Mouse (Mus musculus) kidney, adult 18-20 months (tissue): ENCODE measurements at regions not wholly inside any gene's neighbourhood (a gene's known extent, or its start where the extent isn't known, plus 50 kb on each side); places are given as distances from the start of the nearest gene placed in this dataset.

Experiments used
- DNase-seq: peaks from one replicate; pipeline ENCODE4 v3.0.0; 2021

GRCm38 (mm10) chr13:26594313-26594712 is 175.7 kb downstream of the Hdgfl1 start:
- DNase-seq, result no peak

DNA sequence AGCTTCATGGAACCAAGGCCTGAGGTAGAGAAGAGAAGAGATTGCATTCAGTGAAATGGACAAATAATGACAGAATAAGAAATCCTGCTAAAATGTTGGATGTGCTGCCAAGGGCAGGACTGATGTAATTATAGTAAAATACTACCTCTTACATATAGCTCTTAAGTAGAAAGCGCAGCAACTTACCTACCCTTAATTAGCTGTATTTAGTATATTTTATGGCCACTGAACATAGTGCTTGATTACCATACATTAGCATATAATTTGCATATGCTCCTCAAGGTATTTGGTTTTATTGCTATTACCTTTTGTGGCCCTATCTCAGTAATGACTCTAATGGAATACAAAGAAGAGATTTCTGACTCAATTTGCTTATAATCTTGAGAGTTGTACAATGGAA is 176.2 kb downstream of the Hdgfl1 start:
- no peak for DNase-seq

DNA sequence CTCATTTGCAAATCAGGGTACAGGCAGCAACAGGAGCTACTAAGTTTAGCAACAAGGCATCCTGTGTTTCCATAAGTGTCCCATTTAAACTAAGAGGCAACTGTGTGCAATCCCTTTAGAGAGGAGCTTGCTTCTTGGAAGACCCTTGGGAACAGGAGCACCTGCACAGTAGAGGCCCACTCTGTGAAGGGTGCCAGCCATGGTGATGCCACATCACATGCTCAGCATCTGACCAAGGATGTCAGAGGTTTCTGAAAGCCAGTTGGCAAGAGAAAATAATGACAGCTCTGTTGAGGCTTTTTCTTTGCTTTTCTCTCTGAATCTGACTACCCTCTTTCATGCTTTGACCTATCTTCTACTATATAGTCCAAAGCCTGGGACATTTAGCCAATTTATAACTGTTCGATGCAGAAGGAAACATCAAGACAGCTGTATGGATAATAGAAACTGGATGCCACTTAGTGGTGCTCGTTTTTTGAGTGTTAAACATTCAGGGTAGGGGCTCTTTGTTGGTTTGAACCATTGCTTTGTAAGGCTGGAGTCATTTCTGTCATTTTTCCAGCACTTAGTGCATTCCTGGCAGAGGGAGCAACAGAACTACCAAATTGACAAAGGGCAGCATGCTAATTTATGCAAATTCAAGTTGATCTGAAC is 193.9 kb downstream of the Hdgfl1 start:
- DNase-seq, result no peak

GRCm38 (mm10) chr13:26569422-26569821 is 200.5 kb downstream of the Hdgfl1 start:
- no peak for DNase-seq

DNA sequence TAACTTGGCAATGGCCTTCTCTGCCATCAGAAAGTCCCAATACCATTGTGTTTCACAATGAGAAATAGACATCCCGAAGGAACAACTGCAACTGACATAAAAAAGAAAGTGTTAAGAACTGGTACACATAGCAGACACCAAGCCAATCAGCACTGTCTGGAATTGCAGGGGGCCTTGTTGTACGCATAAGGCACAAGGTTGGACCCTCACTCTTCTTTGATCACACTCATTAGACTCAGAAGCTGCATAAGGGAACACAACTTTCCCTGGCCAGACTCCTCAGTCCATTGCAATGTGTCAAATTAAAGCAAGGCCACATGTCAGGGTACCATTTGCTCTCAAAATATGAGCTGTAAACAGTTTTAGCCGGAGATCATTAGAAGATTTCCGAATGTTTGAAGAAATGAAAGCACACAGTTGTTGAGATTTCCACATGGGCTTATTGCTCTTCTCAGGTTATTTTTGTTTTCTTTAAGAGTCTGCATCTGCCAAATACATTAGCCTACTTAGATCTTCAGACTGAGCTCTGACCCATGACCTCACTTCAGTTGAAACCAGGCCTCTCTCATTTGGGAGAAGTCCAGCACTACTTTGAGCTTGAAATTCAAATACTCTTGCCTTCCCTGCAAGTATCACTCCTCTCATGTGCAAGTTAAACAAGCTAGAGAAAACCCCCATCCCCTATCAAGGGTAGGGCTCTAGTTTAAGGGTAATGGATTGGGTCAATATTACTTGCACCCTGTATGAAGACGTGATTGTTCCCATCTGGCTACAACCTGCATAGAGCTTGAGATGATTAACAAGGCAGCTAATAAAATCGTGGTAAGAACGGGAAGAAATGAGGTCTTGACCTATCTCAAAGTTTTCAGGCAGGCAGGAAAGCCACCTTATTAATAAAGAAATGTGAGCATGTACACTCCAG is 204.8 kb downstream of the Hdgfl1 start:
- no peak for DNase-seq

GRCm38 (mm10) chr13:26558366-26558765 is 211.6 kb downstream of the Hdgfl1 start:
- no peak for DNase-seq

DNA sequence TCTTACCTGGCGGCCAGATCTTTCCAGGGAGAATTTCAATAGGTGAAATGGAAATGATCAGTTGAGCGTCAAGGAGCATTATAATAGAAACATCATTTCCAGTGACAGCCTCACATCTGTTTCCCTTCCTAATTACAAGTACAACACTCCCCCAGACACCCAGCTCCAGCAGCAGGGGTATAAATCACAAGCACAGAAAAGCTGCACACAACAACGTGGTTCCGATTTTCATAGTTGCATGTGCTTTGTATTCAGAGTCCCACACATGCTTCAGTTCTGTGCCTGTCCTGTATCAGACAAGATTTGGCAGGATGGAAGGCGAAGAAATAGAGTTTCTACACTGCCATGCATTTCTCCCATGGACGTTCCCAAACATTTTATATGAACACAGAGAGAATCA is 215.7 kb downstream of the Hdgfl1 start:
- DNase-seq, result no peak

DNA sequence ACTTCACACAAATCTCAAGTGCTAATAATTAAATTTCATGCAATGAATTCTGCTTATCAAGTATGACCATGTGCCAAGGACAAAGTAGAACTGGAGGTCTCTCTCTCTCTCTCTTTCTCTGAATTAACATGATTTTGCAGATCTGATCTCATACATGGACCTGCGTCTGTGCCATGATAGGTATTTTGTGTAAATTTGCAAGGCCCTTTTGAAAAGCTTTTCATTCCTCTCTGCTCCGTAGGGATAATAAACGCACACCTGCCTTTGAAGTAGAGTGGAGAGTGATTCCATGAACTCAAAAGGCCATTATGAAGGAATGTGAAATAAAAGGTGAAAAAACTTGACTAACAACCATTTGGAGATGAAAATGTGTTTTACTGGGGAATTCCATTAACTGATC is 217.8 kb downstream of the Hdgfl1 start:
- DNase-seq, result no peak

GRCm38 (mm10) chr13:26538928-26539327 is 231.0 kb downstream of the Hdgfl1 start:
- DNase-seq, result no peak

DNA sequence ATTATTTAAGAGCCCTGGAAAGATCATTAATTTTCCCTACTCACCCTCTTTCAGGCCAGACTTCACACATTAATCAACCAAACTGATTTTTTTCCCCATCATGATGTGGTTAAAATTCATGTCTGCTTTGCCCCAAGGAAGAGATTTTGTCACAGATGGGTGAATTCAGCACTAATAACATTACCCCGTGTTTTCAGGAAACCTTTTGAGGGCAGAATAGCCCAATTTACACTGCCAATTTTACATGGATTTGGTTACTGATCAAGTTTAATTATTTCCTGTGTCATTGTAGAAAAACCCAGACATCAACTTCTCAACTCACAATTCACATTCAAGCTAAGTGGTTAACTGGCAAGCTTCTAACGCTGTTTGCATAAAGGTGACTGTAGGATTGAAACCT is 233.4 kb downstream of the Hdgfl1 start:
- DNase-seq, result no peak

DNA sequence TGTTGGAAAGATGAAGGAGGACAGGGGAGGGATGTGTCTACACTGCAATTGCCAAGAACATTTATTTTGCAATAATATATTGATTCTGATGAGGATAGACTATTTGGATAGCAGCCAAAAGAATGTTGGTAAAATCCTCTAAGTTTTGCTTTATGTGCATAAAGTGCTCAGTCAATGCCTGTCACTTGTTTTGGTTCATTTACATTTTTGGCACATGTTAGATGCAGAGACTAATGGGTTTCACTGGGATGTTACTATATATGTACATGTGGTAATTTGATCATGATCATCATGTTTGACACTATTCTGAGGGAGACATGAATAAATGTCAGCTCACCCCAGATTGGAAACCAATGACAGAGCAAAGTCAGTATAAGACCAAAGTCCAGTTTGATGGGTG is 237.2 kb downstream of the Hdgfl1 start:
- DNase-seq, result no peak

- no peak for DNase-seq
These were observed 250.9 kb downstream of the Hdgfl1 start for GRCm38 (mm10) chr13:26519054-26519453.

- DNase-seq, result no peak
These were observed 251.5 kb downstream of the Hdgfl1 start for GRCm38 (mm10) chr13:26518425-26518824.

DNA sequence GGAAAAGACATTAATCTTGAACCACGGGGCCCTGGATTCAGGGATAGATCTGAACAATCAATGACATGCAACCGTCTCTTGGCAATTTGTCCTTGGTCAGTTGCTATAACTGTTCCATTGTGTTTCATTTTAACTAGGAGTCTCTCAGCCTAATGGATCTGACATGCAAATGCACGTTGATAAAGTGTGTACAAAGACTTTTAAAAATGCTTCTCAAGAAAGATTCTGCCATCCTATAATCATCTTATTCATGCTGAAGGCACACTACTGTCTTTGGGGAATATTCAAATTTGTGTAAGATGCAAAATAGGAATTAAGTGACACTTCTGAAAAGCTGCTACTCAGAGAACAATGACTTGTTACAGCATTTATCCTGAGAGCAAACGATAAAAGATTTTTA is 252.3 kb downstream of the Hdgfl1 start:
- DNase-seq, result no peak

- no peak for DNase-seq
These were observed 259.5 kb downstream of the Hdgfl1 start for GRCm38 (mm10) chr13:26510448-26510847.

DNA sequence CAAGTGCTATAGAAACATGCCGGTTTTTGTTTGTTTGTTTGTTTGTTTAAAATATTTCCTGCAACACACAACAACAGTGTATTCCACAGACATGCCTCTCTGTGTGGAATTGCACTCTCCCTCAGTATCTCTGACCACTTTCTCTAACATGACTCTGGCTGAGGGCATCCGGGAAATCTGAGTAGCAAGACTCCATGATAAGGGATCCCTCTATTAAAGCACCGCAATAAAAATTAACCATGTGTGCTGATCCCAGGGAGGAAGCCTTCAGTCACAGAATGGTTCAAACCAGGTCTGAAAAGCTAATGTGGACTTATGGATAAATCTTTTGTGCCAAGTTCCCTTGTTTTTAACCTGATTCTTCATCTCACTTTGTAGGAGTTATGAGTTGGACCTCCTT is 260.1 kb downstream of the Hdgfl1 start:
- no peak for DNase-seq

- DNase-seq, result no peak
These were observed 266.2 kb downstream of the Hdgfl1 start for GRCm38 (mm10) chr13:26503744-26504143.

- DNase-seq, result no peak
These were observed 272.9 kb downstream of the Hdgfl1 start for GRCm38 (mm10) chr13:26497086-26497485.

- no peak for DNase-seq
These were observed 274.1 kb downstream of the Hdgfl1 start for GRCm38 (mm10) chr13:26495871-26496270.

- DNase-seq, result no peak
These were observed 300.6 kb downstream of the Hdgfl1 start for GRCm38 (mm10) chr13:26469343-26469742.

DNA sequence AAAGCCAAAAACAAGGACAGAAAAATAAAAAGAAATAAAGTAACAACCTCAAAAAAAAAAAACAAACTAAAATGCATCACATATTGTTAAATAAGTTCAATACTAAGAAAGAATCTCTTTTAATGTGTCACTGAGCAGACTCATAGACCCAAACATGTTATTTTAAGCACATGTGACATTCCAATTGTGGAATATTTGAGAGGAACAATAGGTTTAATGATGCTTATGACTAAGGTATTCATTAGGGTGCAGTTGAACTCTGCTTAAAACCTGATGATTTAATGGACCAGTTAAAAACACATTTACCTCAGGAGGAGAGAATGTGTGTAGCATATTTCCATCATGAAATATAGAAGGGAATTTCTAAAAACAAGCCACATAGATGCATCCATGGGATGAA is 302.4 kb downstream of the Hdgfl1 start:
- no peak for DNase-seq

GRCm38 (mm10) chr13:26464523-26464922 is 305.4 kb downstream of the Hdgfl1 start:
- DNase-seq, result no peak

GRCm38 (mm10) chr13:26464096-26464495 is 305.9 kb downstream of the Hdgfl1 start:
- DNase-seq, result no peak

- peak; percentile 5 for DNase-seq
These were observed 312.3 kb downstream of the Hdgfl1 start for GRCm38 (mm10) chr13:26457487-26458253.
